Mouse (Mus musculus): ENCODE measurements around the gene Fam213a. TPM values are rescaled to one million over a fixed set of nuclear protein-coding genes. Genes with fewer than 3 reads are reported as not detected.

Gene Fam213a
- total RNA-seq, 1 experiment from 2014 or later: 35.5 TPM

DNA sequence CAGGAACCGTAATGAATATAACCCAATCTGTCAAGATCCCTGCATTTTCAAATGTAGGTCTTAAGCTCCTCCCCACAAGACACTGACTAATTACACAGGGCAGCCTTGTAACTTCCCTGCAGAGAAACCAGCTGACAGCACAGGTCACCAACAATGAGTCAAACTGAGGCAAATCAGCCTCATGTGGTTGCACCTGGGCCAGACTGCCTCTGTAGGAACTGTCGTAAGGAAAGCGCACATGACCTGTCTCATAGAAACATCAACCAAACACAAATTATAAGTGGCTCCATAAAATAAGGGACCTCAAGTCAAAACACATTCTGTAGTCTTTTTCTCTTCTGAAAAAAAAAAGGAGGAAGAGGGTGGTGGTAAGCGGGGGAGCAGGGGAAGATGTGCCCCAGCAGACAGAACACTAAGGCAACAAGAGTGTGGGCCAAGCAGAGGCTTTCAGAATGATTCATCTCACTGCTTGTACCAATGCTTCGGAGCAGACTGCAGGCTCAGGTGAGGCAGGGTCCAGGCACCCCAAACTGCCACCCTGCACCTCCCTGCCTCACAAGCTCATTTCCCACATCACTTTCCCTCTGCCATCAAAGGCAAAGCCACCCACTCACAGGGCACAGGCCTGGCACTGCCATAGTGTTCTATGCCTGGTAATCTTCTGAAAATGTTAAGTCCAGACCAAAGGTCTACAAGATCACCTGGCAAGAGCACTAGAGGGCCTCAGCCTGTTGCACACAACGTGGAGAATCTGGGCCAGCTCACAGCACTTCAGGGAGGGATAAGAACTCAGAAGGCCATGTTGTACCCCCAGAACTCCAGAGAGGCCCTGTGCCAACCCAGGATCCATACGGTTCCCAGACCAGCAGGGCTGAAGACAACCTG, 63.6 kb downstream of the Fam213a start:
- peak; percentile 42; the same call in 1 of the 2 replicates for ATAC-seq (ENCODE audit: extremely low read depth, insufficient number of reproducible peaks, low FRiP score, poor library complexity, severe bottlenecking)

DNA sequence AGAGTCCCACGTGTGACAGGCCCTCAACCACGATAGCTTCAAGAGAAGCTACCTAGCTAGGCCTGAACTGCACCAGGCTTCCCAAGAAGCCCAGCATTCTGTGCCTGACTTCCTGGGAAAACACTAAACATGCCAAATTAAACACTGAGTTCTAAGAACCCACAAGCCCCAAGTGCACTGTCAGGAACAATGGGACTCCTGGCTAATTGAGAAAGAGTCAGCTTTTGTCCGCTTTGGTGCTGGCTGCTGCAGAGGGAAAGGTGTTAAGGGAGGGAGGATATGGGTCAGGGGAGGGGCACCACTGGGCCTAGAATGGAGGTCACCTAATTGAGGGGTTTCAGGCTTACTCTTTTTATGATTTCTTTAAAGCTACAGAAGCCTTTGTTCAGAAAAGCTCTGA, 64.5 kb downstream of the Fam213a start:
- no peak for ATAC-seq (ENCODE audit: extremely low read depth, insufficient number of reproducible peaks, low FRiP score, poor library complexity, severe bottlenecking)

DNA sequence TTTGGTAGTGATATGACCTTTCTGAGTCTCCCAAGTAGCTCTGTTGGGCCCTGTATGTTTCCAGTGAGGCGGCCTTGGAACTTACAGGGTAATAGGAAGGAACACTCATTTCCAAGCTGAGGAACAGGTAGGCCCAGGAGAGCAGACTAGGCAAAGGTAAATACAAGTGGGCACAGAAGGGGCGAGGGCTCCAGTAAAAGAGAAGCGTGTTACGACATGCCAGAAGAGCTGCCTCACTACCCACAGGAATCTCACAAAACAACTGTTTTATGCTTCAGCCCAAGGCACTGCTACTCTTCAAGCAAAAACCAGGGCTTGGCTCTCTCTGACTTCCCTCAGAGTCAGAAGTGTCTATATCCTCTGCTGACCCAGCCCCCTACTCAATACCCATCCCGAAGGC, 65.1 kb downstream of the Fam213a start:
- ATAC-seq (ENCODE audit: extremely low read depth, insufficient number of reproducible peaks, low FRiP score, poor library complexity, severe bottlenecking): no peak

DNA sequence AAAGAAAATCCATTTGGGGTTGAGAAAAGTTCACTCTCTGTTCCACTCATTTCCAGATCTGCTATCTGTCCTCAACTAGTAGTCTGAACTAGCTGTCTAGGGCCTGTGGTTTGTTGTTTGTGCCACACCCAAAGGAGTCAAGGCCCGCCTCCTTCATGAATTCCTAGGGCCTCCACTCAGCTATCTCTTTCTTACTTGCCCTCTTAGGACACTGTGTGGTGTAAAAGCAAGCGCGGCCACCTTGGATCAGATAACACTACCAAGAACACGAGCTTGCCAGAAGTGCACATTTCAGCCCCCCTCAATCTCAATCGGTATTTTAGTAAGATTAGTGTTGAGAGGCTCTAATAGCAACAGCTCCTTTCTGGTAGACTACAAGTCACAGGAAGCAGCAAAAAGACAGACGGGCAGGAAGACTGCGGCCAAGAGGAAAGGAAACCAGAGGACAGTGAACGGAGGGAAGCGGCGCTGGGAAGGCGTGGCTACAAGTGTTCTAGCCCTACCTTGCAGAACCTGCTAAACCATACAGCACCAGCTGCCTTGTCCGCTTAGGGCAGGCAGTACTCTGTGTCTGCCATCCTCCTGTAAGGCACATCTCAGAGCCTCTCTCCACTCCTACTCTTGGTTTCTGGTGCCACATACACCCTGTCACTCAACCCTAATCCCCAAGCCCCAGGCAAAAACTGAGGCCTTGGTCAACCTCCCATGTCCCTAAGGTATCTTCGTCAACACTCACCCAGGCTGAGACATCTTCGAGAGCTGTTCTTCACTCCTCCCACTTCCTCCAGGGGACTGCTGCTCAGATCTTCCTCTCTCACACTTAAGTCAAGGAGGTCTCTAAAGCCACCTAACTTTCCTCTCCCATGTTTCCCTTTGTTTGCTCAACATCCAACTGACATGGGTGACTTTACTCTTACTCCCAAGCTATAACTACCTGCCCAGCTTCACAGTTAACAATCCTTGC, 65.9 kb downstream of the Fam213a start:
- peak; percentile 69 for ATAC-seq (ENCODE audit: extremely low read depth, insufficient number of reproducible peaks, low FRiP score, poor library complexity, severe bottlenecking)

DNA sequence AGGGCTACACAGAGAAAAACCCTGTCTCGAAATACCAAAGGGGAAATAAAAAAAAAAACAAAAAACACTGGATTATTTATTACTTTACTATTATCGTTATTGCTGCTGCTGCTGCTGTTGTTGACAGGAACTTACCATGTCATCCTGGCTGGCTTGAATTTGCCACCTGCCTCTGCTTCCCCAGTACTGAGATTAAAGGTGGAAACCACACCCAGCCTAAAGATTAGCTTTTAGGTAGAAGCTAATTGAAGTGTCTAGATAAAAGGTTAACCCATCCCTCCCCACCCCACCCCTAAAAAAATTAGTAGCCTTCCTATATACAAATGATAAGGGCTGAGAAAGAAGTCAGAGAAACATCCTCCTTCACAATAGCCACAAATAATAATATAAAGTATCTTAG, 69.8 kb downstream of the Fam213a start:
- no peak for ATAC-seq (ENCODE audit: extremely low read depth, insufficient number of reproducible peaks, low FRiP score, poor library complexity, severe bottlenecking)

Other genes with a start within 250 kb of the Fam213a start
- 5.9 and 9.8 TPM in 2 replicates for gene Sh2d4b, start 120.5 kb downstream of the Fam213a start, total RNA-seq (2017)
- 56.7 and 60.5 TPM in 2 replicates for gene Tspan14, start 47.0 kb downstream of the Fam213a start, total RNA-seq (2017)
- gene Dydc2, start 55.4 kb upstream of the Fam213a start, total RNA-seq (2017): not detected in 2 replicates
- gene Dydc1, start 59.1 kb upstream of the Fam213a start, total RNA-seq (2017): not detected in 2 replicates
- not detected in 2 replicates for gene Mat1a, start 91.2 kb upstream of the Fam213a start, total RNA-seq (2017)
- not detected in 2 replicates for gene Sftpa1, start 118.0 kb upstream of the Fam213a start, total RNA-seq (2017)
- 0.23 TPM in 1 of 2 replicates, not detected in the other for gene Mbl1, start 137.7 kb upstream of the Fam213a start, total RNA-seq (2017)
- not detected in 2 replicates for gene Sftpd, start 171.4 kb upstream of the Fam213a start, total RNA-seq (2017)

Measured in neutrophil, adult 5-6 weeks (primary cell).